Mouse (Mus musculus) retina, embryonic 14.5 days (tissue): Measurements from ENCODE around the gene Snx21.
A peak's percentile ranks its signal among the peaks of the same experiment; 100 is the strongest.

Source experiments
- DNase-seq: peaks from one replicate; pipeline ENCODE4 v3.0.0-alpha.2; 2015; ENCODE audit warnings: low spot score

Gene Snx21

DNA sequence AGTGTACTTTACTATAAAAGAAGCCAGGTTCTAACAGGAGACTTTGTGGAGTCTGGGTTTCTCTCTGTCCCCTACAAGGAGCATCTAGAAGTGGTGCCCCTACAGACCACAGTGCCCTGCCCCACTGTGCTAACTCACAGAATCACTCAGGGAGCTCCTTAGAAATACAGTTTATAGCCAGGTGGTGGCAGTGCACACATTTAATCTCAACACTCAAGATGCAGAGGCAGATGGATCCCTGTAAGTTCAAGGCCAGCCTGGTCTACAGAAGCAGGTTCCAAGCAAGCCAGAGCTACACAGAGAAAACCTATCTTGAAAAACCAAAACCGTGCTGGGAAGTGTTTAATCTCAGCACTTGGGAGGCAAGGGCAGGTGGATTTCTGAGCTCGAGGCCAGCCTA, 8.1 kb downstream of the Snx21 start:
- peak; percentile 43 for DNase-seq

GRCm38 (mm10) chr2:164794293-164794692, 8.7 kb downstream of the Snx21 start:
- DNase-seq: peak; percentile 92

DNA sequence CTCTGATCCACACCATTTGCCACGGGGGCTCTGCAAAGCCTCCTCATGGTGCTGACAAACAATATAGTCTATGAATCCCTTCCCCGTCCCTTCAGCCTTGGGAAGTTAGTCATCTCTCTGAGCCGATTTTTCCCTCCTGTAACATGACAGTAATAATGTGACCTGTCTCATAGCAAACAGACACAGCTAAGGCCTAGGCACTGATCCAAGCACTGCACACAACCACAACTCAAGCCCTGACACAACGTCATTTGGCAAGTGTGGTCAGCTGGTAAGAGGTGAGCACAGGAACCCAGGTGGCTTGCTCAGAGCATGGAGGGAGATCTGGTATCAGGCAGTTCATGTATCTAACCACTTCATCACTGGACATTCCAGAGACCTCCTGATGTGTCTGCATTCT, 10.2 kb downstream of the Snx21 start:
- no peak for DNase-seq

DNA sequence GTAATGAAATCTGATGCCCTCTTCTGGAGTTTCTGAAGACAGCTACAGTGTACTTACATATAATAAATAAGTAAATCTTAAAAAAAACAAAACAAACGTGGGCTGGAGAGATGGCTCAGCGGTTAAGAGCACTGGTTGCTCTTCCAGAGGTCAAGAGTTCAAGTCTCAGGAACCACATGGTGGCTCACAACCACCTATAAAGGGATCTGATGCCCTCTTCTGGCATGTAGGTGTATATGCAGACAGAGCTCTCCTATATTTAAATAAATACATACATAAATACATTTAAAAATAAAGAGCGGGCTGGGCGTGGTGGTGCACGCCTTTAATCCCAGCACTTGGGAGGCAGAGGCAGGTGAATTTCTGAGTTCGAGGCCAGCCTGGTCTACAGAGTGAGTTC, 12.9 kb downstream of the Snx21 start:
- peak; percentile 38 for DNase-seq

- no peak for DNase-seq
Observed at GRCm38 (mm10) chr2:164800252-164801004, 14.8 kb downstream of the Snx21 start.

- no peak for DNase-seq
Observed at GRCm38 (mm10) chr2:164803201-164803920, 17.7 kb downstream of the Snx21 start.

DNA sequence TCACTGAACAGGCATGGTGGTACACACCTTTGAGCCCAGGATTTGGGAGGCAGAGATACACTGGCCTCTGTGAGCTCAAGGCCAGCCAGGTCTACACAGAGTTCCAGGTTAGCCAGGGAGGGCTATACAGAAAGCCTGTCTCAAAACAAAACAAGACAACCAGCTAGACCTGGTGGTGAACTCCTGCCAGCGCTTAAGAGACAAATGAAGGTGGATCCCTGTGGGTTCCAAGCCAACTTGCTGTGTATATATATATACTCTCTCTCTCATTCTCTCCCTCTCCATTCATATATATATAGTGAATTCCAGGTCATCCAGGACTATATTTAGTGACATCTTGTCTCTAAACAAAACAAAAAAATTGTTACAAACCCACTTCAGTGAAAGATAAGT, 18.3 kb downstream of the Snx21 start:
- no peak for DNase-seq

- DNase-seq: peak; percentile 100
Observed at GRCm38 (mm10) chr2:164804533-164805331, 19.1 kb downstream of the Snx21 start, which contains the start of the genes Acot8 and Zswim3. Gene Acot8 (minus strand): TSS chr2:164804882. Gene Zswim3 (plus strand): TSS chr2:164805098.

- DNase-seq: no peak
Observed at GRCm38 (mm10) chr2:164805332-164805718, 19.7 kb downstream of the Snx21 start.

GRCm38 (mm10) chr2:164806614-164807013, 21.0 kb downstream of the Snx21 start:
- no peak for DNase-seq

DNA sequence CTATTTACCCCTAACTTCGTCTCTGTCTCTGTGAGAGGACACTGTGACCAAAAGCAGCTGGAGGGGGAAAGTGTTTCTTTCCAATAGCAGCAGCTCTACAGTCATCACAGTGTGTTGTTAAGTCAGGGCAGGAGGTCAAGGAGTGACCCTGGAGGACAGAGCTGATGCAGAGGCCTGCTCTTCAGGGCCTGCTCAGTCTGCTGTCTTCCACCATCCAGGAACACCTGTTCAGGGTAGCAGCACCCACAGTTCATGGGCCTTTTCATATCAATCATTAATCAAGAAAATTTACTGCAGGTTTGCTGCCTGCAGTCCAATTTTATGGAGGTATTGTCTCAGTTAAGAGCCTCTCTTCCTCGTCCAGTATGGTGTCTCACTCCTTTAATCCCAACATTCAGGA, 27.9 kb downstream of the Snx21 start:
- no peak for DNase-seq

DNA sequence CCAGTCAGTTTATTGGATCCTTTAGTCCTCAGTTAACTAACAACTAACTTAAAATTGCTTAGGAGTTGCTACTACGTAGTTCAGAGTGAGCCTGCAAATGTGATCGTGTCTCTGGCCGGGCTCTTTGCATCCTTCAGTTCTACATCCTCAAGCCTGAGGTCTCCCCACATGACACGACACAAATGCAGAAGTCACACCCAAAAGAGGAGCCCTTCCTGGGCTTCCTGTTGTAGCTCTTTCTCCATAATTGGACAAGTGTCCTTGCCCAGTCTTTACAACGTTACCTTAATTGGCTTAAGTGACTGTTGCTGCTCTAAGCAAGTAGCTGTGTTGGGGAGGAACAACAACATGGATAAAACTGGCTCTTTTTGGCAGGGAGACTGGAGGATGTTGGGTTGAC, 29.7 kb downstream of the Snx21 start:
- no peak for DNase-seq

- no peak for DNase-seq
Observed at GRCm38 (mm10) chr2:164815821-164816220, 30.2 kb downstream of the Snx21 start.

GRCm38 (mm10) chr2:164817206-164817605, 31.6 kb downstream of the Snx21 start:
- no peak for DNase-seq

DNA sequence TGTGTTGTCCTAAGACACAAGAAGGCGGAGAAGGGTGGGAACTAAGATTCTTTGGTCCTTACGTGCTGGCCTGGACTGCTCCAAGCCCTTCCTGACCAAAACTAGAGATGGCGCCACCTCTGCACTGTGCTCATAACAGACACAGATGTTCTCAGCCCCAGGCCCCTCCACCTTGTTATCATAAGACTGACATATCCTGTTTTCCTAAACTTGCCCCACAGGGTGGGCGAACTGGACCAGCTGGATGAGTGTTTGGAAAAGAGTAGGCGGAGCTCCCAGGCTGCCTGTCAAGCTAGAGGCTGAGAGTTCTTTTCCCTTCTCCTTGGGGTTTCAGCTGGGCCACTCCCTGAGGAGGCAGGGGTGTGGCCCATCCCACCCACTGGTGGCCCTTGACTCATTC, 32.1 kb downstream of the Snx21 start:
- DNase-seq: no peak

GRCm38 (mm10) chr2:164821060-164821459, 35.4 kb downstream of the Snx21 start:
- no peak for DNase-seq

DNA sequence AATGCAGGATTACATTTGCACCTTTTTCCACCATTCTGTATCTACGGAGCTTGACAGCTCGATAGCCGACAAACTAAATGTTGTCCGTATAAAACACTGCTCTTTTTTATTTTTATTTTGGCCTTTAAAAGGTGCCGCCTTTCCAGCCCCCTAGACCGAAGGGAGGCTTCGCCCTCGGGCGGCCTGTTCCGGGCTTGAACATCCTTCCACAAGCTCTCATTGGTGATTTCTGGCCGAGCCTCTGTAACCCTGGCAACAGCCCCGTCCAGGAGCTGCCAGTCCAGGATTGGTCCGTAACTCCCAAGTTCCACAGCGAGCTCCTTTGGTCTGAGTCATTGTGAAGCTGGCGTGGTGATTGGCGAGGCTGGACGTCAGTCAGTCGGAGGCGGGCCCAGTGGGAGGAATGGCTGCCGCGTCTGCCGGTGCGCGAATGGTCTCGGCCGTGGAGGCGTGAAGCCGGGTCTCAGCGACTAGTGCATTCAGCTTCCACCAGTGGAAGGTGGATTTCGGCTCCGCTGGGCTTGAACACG, 37.1 kb downstream of the Snx21 start, which contains the start of gene Zswim1:
Zswim1 (plus strand) TSS at position 51 of the 530 bp plus-strand sequence.
- DNase-seq: peak; percentile 100

DNA sequence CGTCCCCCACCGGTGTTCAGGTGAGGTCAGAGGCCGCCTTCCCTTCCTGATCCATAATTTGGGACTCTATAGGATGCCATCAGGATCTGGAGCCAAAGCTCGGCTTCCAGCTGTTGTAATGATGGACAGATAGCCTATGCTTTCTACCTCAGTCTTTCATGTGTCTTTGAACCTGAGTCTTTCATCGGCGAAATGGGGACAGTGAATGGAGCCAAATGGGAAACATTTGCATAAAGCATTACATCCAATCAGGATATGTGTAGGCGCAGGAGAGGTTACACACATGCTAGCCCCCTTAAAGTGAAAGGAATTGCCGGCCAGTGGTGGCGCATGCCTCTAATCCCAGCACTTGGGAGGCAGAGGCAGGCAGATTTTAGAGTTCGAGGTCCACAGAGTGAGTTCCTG, 37.6 kb downstream of the Snx21 start:
- peak; percentile 65 for DNase-seq

- no peak for DNase-seq
Observed at GRCm38 (mm10) chr2:164823969-164824368, 38.3 kb downstream of the Snx21 start.

- DNase-seq: no peak
Observed at GRCm38 (mm10) chr2:164825521-164825920, 39.9 kb downstream of the Snx21 start.

DNA sequence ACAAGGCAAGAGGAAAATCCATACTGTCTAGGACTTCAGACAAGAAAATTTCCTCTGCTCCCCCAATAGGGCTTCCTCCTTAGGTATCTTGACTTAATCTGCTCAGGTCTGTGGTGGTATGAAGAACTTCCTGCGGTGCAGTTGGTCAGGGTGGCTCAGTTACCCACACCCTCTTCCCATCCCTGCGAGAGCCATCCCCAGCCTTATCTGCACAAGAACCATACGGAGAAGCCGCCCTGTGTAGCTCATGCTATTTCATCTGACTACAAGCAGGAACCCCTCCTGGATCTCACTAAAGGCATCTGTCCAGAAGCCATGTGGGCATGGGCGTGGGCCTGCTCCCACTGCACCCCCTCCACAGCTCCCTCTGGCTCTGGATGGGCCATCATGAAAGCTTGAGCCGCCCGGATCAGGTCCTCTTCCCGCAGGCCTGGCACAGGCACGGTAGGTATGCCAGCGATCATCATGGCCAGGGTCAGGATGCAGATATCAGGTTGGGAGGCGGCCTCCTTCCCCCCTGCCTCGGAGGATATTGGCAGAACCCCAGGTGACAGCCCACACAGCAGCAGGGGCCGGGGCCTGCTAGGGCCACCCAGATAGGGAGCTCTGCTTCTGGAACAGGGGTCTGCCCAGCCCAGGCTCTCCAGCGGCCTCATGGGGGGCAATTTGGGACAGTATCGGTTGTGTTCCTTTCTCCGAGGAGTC, 41.7 kb downstream of the Snx21 start:
- no peak for DNase-seq

DNA sequence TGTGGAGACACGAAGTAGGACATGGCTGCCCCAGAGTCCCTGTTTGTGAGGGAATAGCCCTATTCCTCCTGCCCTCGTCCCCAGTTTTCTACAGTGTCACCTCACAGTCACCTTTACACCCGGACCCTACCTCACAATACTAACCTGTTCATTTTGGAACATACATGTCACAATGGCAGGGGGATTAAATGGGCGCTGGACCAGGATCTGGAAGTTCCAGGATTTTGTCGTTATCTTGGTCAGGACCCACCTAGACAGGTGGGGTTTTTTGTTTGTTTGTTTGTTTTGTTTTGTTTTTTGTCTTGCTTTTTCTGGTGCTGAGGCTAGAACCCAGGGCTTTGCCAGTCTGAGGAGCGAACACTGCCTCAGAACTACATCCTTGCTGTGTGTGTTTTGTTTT, 42.8 kb downstream of the Snx21 start, which contains the start of gene Spata25:
Spata25 (minus strand) TSS at position 101 of the 400 bp plus-strand sequence.
- DNase-seq: no peak
